Mouse (Mus musculus): ENCODE measurements around the gene Olfr523. TPM values are rescaled to one million over a fixed set of nuclear protein-coding genes. Genes with fewer than 3 reads are reported as not detected.

The Olfr523 gene
- polyA plus RNA-seq, 2 experiments, result not detected

GRCm38 (mm10) chr7:140170863-140171262, 2.2 kb upstream of the Olfr523 start:
- no peak overlapping the region for H3K9ac ChIP-seq (ENCODE audit: low read depth, low read length, severe bottlenecking)
- no peak overlapping the region for H3K4me2 ChIP-seq (replicated peaks; ENCODE audit: low read depth, low read length, severe bottlenecking)
- no peak overlapping the region for H3K27ac ChIP-seq (replicated peaks; ENCODE audit: low read depth, low read length)
- ATAC-seq (ENCODE audit: low FRiP score, low read depth) (no peak), DNase-seq (ENCODE audit: low spot score) (no peak)
- H3K9me3 ChIP-seq (ENCODE audit: control insufficient read depth, low read length), result no peaks in the 10 kb centered on the region; the same call in 1 of the 2 replicates
- no peak for TF ChIP-seq POLR2A (IDR thresholded peaks at IDR 0.05; ENCODE audit: borderline replicate concordance, extremely low read depth, insufficient read depth, insufficient read length)
- no peaks in the 10 kb centered on the region for H3K36me3 ChIP-seq (ENCODE audit: control insufficient read depth, insufficient read depth, low read length)
- no peak overlapping the region for H3K4me3 ChIP-seq (replicated peaks; ENCODE audit: low read length)
- H3K4me1 ChIP-seq (ENCODE audit: control insufficient read depth, insufficient read depth, low read length), result no peaks in the 10 kb centered on the region
- H3K27me3 ChIP-seq (ENCODE audit: control insufficient read depth, insufficient read depth, low read length), result no peaks in the 10 kb centered on the region
- WGBS, result 93% methylated on average over 3 of the region's 3 CpGs

GRCm38 (mm10) chr7:140179176-140179575, 6.2 kb downstream of the Olfr523 start:
- 97% methylated on average over 2 of the region's 2 CpGs for WGBS
- H3K4me3 ChIP-seq (replicated peaks; ENCODE audit: low read length), result no peak overlapping the region
- H3K27ac ChIP-seq (replicated peaks; ENCODE audit: low read depth, low read length), result no peak overlapping the region
- H3K9me3 ChIP-seq (ENCODE audit: control insufficient read depth, low read length), result no peaks in the 10 kb centered on the region
- no peaks in the 10 kb centered on the region for H3K4me1 ChIP-seq (ENCODE audit: control insufficient read depth, insufficient read depth, low read length)
- H3K36me3 ChIP-seq (ENCODE audit: control insufficient read depth, insufficient read depth, low read length), result no peaks in the 10 kb centered on the region
- H3K27me3 ChIP-seq (ENCODE audit: control insufficient read depth, insufficient read depth, low read length), result no peaks in the 10 kb centered on the region
- H3K4me2 ChIP-seq (replicated peaks; ENCODE audit: low read depth, low read length, severe bottlenecking), result no peak overlapping the region
- no peak overlapping the region for H3K9ac ChIP-seq (ENCODE audit: low read depth, low read length, severe bottlenecking)
- no peak for ATAC-seq (ENCODE audit: low FRiP score, low read depth)
- TF ChIP-seq POLR2A (IDR thresholded peaks at IDR 0.05; ENCODE audit: borderline replicate concordance, extremely low read depth, insufficient read depth, insufficient read length), result no peak
- DNase-seq (ENCODE audit: low spot score), result no peak

- Histone ChIP-seq H3K27ac (replicated peaks; ENCODE audit: low read depth, low read length) (no peak overlapping the region), H3K9ac (ENCODE audit: low read depth, low read length, severe bottlenecking) (no peak overlapping the region), H3K9me3 (ENCODE audit: control insufficient read depth, low read length) (no peaks in the 10 kb centered on the region), H3K4me1 (ENCODE audit: control insufficient read depth, insufficient read depth, low read length) (no peaks in the 10 kb centered on the region), H3K27me3 (ENCODE audit: control insufficient read depth, insufficient read depth, low read length) (no peaks in the 10 kb centered on the region), H3K4me3 (replicated peaks; ENCODE audit: low read length) (no peak overlapping the region), H3K4me2 (replicated peaks; ENCODE audit: low read depth, low read length, severe bottlenecking) (no peak overlapping the region), H3K36me3 (ENCODE audit: control insufficient read depth, insufficient read depth, low read length) (no peaks in the 10 kb centered on the region)
- WGBS, result 86% methylated on average over 2 of the region's 2 CpGs
- ATAC-seq (ENCODE audit: low FRiP score, low read depth) (no peak), DNase-seq (ENCODE audit: low spot score) (no peak)
- no peak for TF ChIP-seq POLR2A (IDR thresholded peaks at IDR 0.05; ENCODE audit: borderline replicate concordance, extremely low read depth, insufficient read depth, insufficient read length)
Measured at GRCm38 (mm10) chr7:140180692-140181091, 7.7 kb downstream of the Olfr523 start.

- Histone ChIP-seq H3K4me2 (replicated peaks; ENCODE audit: low read depth, low read length, severe bottlenecking) (no peak overlapping the region), H3K27me3 (ENCODE audit: control insufficient read depth, insufficient read depth, low read length) (no peaks in the 10 kb centered on the region), H3K9me3 (ENCODE audit: control insufficient read depth, low read length) (no peaks in the 10 kb centered on the region), H3K27ac (replicated peaks; ENCODE audit: low read depth, low read length) (no peak overlapping the region), H3K9ac (ENCODE audit: low read depth, low read length, severe bottlenecking) (no peak overlapping the region), H3K4me3 (replicated peaks; ENCODE audit: low read length) (no peak overlapping the region), H3K36me3 (ENCODE audit: control insufficient read depth, insufficient read depth, low read length) (no peaks in the 10 kb centered on the region), H3K4me1 (ENCODE audit: control insufficient read depth, insufficient read depth, low read length) (no peaks in the 10 kb centered on the region)
- TF ChIP-seq POLR2A (IDR thresholded peaks at IDR 0.05; ENCODE audit: borderline replicate concordance, extremely low read depth, insufficient read depth, insufficient read length), result no peak
- ATAC-seq (ENCODE audit: low FRiP score, low read depth) (no peak), DNase-seq (ENCODE audit: low spot score) (no peak)
- 87% methylated on average over 4 of the region's 4 CpGs for WGBS
Measured at GRCm38 (mm10) chr7:140184206-140184605, 11.2 kb downstream of the Olfr523 start.

- Histone ChIP-seq H3K27ac (replicated peaks; ENCODE audit: low read depth, low read length) (no peak overlapping the region), H3K4me2 (replicated peaks; ENCODE audit: low read depth, low read length, severe bottlenecking) (no peak overlapping the region), H3K27me3 (ENCODE audit: control insufficient read depth, insufficient read depth, low read length) (no peaks in the 10 kb centered on the region), H3K9me3 (ENCODE audit: control insufficient read depth, low read length) (no peaks in the 10 kb centered on the region), H3K9ac (ENCODE audit: low read depth, low read length, severe bottlenecking) (no peak overlapping the region), H3K4me1 (ENCODE audit: control insufficient read depth, insufficient read depth, low read length) (no peaks in the 10 kb centered on the region), H3K36me3 (ENCODE audit: control insufficient read depth, insufficient read depth, low read length) (no peaks in the 10 kb centered on the region), H3K4me3 (replicated peaks; ENCODE audit: low read length) (no peak overlapping the region)
- no peak for TF ChIP-seq POLR2A (IDR thresholded peaks at IDR 0.05; ENCODE audit: borderline replicate concordance, extremely low read depth, insufficient read depth, insufficient read length)
- no peak for ATAC-seq (ENCODE audit: low FRiP score, low read depth)
- no peak for DNase-seq (ENCODE audit: low spot score)
- WGBS, result 61% methylated on average over 18 of the region's 18 CpGs
Measured at GRCm38 (mm10) chr7:140186646-140187620, 13.9 kb downstream of the Olfr523 start.
